Mouse (Mus musculus) thymus, adult 18-20 months (tissue): ENCODE results near the gene Tap1.

ENCODE experiments used
- DNase-seq, 2 experiments: peaks; one replicate each; pipeline ENCODE4 v3.0.0; 2022; ENCODE audit warnings: mixed read lengths in 2 of 2

Tap1 gene

GRCm38 (mm10) chr17:34179913-34180859 is 7.2 kb upstream of the Tap1 start:
- no peak for DNase-seq

DNA sequence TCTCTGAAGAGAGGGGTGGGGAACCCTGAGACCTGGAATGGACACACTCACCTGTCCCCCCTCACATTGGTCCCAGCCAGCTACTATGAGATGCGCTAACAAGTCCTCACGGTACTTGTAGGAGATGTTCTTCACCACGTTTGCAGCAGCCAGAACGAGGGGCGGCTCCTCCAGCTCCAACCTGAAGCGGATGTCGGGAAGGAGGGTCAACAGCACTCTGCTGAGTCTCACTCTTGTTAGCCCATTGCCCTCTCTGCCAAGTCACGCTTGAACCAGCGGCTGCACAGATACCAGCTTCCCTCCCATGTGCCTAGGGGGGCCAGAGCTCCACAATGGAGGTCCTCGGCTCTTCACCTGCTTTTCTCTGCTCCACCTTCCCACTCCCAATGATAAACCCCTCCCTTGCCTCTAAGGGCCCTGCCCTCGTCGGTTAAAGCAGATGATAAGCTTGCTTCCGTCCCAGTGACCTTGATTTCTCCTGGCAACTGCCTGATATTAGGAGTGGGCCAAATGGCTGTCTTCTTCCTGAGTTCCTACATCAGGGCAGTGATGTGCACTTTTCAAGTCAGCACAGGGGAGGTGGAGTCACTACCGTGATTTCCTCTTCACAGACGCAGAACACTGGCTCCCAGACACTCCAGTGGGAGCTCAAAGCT is 3.7 kb upstream of the Tap1 start:
- DNase-seq = no peak

- no peak for DNase-seq
These were observed 1.8 kb upstream of the Tap1 start for GRCm38 (mm10) chr17:34185526-34185925.

DNA sequence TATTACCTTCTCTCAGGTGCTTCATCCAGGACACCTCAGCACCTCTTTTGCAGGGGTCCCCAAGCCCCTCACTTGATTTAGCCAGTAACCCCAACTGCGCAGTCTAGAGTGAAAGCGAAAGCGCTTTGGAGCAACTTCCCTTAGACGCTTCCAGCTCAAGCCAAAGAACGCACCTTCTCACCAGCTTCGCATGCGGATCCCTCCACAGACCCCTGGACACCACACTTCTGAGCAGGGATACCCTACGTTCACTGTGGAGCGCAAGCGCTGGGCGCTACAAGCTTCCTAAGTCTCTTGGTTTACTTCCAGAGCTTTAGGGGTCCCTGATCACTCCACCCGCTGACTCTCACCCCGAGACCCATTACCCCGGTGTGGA is 480 bp upstream of the Tap1 start:
- DNase-seq = no peak

- no peak for DNase-seq
These were observed 657 bp downstream of the Tap1 start for GRCm38 (mm10) chr17:34188010-34188409.

DNA sequence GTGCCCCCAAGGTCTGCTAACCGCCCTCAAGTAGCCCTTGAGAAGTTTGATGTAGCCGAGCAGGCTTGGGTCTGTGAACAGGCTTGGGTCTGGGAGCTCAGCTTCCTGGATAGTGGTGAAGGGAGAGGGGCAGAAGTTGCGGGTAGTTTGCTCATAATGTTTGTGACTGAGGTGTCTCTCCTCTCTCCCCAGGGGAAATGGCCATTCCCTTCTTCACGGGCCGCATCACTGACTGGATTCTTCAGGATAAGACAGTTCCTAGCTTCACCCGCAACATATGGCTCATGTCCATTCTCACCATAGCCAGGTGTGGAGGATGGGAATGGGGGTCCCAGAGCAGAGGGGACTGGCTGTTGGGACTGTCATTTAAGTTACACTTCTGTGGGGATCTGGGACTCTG is 1.6 kb downstream of the Tap1 start:
- no peak for DNase-seq

GRCm38 (mm10) chr17:34192852-34193251 is 5.5 kb downstream of the Tap1 start:
- no peak for DNase-seq

DNA sequence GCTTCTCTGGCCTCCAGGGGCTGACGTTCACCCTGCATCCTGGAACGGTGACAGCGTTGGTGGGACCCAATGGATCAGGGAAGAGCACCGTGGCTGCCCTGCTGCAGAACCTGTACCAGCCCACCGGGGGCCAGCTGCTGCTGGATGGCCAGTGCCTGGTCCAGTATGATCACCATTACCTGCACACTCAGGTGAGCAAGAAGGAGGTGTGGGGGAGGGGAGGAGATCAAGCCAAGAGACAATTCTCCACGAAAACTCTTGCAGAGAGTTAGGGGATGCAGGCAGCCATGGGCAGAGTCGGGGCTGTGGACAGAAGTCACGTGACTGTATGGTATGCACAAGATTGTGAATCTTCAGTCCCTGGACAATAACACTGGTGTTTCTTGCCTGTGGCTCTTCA is 6.1 kb downstream of the Tap1 start:
- no peak for DNase-seq

GRCm38 (mm10) chr17:34194723-34195122 is 7.4 kb downstream of the Tap1 start:
- no peak for DNase-seq

DNA sequence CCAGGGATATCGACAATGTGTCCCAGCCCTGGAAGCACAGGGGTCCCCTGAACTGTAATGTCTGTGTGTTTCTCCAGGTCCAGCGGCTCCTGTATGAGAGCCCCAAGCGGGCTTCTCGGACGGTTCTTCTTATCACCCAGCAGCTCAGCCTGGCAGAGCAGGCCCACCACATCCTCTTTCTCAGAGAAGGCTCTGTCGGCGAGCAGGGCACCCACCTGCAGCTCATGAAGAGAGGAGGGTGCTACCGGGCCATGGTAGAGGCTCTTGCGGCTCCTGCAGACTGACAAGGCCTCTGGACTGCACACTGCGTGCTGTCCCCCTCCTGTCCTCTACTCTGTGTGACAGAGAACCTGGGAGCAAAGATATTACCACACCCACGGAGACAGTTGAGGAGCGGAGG is 9.1 kb downstream of the Tap1 start:
- DNase-seq = peak; percentile 83 to 90

DNA sequence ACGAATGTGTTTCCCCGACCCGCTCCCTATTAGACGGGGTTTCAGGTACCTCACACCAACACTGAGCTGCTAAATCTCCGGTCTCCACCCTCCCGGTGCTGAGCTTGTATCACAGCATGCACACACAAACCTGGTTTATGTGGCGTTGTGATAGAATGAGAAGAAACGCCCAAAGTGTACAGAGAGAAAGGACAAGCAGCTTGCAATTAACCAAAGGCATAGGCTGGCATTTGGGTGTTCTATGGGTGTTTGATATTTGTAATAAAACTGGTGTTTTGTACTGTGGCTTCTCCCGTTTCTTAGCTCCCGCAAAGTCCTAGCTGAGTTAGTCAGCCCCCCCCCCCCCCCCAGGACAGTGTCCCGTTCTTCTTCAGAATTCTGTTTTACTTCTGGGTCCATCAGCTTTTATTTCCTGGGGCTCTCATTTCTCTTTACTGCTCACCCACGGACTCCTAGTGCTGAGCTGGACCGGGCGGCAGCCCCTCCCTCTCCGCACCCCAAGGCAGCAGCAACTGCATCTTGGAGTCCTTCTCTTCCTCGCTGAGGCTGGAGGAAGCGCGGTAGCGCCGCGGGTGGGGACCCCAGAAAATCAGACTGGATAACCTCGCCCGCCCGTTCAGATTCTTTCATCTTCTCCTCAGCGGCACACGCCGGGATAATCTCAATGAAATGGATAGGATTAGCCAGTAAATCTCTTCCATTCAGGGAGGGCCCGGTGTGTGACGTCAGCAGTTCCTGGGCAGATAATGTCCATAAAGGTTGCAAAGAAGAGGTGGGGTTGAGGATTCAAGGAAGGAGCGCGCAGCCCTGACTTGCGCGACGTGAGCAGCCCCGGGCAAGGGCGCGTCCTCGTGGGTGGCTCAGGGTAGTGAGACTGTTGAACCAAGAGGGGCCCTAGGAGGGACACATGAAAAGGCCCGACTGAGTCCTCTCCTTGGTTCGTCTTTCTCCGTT is 9.9 kb downstream of the Tap1 start, which contains the start of gene Psmb8:
TSS of gene Psmb8 (plus strand) at position 781 of the 954 bp plus-strand sequence.
- DNase-seq = peak; percentile 78 to 89

GRCm38 (mm10) chr17:34197904-34198520 is 10.7 kb downstream of the Tap1 start:
- peak; percentile 66 to 77 for DNase-seq

DNA sequence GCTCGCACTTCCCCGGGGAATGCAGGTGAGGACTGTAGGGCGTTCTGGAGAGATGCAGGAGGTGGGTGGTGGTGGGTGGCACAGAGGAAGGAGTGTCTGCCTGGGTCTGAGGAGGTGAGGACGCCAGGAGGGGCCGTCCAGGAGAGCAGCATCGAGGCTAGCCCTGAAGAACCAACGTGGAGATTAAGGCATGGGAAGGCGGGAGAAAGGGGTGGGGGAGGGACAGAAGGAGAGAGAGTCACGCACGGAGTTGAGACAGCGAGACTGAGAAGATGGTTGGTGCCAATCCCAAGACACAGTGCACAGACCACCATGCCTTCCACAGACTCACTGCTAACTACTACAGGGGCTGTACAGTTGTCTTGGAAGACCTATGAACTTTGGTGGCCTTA is 11.2 kb downstream of the Tap1 start:
- DNase-seq = no peak

GRCm38 (mm10) chr17:34199050-34199619 is 11.8 kb downstream of the Tap1 start:
- peak in 1 of 2 experiments; percentile 38 for DNase-seq

GRCm38 (mm10) chr17:34200047-34200446 is 12.7 kb downstream of the Tap1 start:
- peak in 1 of 2 experiments; percentile 26 for DNase-seq

DNA sequence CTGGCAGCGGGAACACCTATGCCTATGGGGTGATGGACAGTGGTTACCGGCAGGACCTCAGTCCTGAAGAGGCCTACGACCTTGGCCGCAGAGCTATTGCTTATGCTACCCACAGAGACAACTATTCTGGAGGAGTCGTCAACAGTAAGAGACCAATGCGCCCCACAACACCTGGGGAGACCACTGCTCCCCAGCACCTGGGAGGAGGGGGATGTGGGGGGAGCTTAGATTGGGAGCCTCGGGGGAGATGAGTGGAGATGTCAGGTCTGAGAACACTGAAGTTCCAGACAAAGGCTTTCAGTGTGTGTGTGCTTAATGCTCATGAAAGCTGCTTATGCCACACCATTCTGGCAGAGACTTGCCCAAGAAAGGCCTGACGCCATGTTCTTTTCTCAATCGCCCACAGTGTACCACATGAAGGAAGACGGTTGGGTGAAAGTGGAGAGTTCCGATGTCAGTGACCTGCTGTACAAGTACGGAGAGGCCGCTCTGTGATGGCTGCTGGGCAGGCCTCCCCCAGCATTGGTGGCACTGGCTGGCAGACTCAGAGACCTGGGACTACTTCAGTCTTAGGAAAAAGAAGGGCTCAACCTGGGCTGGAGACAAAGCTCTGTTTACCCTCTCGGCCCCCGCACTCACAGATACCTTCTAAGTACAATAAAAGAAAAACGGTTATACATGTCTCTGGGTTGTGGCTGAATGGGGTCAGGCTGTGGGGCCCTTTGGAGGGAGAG is 13.6 kb downstream of the Tap1 start:
- DNase-seq = peak in 1 of 2 experiments; percentile 63

GRCm38 (mm10) chr17:34201506-34202055 is 14.2 kb downstream of the Tap1 start:
- DNase-seq = no peak

GRCm38 (mm10) chr17:34202760-34203442 is 15.5 kb downstream of the Tap1 start:
- DNase-seq = no peak

GRCm38 (mm10) chr17:34203444-34203843 is 16.1 kb downstream of the Tap1 start, which contains the start of gene Tap2:
Tap2 (plus strand) TSS chr17:34203527.
- DNase-seq = peak in 1 of 2 experiments; percentile 29
